Mouse (Mus musculus): ENCODE measurements around the gene Glt6d1. TPM values are rescaled to one million over a fixed set of nuclear protein-coding genes. Genes with fewer than 3 reads are reported as not detected.

Glt6d1 gene
- total RNA-seq, 2 experiments from 2014 or later: not detected

DNA sequence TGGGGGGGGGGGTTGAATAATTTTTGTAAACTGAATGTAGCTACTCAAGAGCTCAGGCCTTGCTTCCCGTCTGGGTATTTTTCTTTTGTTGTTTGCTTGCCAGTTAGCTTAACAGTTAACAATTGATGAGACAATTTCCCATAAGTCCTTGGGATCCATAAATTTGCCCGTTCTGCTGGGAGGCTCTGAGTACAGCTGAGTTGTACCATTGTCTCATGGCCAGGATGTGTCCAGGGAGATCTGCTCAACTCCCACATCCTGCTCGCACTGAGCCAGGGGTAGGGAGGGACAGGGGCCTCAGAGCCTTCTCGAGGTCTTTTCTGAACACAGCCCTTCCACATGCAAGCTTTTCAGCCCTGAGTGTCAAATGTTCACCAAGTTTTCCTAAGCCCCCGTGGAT is 17.6 kb downstream of the Glt6d1 start:
- DNase-seq (ENCODE audit: low spot score in 2 of 2): peak in 1 of 2 experiments; percentile 1

DNA sequence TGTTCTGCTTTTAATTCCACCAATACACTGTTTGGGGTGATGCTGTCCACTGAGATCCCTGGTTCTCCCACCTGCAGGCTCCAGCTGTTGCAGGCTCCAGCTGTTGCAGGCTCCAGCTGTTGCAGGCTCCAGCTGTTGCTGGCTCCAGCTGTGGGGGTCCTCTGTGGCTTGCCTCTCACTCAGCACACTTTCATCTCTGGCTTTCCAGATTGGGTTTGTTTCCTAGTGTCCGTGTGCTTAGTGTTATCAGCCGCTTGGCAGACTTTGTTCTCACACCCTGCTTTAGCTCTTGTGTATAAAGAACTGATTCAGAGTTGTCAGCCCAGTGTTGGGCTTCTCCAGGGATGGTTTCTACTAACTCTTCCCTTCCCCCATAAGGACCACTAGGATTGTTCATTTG is 18.0 kb downstream of the Glt6d1 start:
- DNase-seq (ENCODE audit: low spot score in 2 of 2): no peak

DNA sequence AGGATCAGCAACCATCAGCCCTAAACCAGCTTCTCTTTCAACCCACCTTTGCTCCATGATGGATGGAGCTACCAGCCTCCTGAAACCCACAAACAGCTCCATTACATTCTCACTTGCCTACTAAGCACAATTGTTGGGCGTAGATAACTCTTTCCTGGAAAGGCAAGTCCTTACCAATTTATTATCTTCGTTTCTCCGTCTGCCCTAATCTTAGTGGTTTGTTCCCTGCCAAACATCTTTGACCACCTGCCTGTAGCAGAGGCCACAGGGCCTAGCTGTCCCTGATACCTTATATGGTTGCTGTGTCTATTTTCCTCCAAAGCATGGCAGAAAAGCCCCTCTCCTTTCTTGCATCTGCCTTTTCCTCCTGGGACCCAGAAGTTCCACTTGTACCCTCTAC is 26.6 kb downstream of the Glt6d1 start:
- no peak for DNase-seq (ENCODE audit: low spot score in 2 of 2)

DNA sequence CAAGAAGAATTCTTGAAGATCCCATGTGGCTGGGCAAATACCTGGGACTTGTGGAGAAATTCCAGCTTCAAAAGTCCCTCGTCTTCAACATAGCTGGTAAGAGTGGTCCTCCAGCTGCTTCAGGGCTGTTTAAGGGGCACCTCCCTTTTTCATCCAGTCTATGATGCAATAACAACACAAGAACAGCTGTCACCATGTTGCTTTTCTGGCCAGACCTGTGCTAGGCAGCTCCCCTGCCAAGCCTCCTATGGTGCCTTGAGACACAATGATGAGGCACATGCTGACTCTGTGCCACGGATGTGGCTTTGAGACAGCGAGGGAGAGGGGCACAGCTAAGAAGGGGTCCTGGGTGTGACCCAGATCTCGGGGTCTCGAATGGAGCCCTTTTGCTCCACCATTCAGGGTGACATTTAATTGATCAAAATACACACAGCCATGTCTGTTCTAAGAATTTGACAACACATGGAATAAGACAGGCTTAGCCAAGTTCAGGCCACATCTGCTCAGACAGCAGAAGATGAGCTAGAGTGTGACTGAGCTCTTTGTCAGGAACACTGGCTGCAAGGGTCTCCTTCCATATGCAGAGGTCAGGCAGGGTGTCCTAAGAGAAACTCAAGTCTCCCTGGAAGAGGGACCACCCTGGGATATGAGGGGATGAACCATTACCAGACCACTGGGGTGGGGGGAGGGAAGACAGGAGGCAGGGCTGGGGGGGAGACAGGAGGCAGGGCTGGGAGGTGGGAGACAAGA is 29.9 kb downstream of the Glt6d1 start:
- DNase-seq (ENCODE audit: low spot score in 2 of 2): no peak

DNA sequence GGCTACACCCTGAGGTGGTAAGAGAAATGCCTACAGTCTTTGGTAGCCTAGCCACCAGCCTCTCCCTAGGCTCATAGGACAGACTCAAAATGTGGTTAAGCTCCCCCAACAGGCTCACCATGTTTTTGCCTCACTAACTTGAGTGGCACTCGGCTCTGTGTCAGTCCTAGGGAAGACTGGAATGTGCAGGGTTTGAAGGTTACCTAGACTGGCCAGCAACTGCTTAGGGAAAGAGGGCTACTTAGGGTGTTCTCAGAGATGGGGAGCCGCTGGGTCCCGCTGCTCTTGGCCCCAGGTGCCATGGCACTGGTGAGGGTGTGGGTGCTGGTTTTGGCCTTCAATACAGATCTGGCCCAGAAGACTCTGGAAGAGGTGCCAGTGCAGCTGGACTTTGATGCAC is 33.7 kb downstream of the Glt6d1 start, which contains the start of gene Gm13539:
Gene Gm13539 (plus strand): TSS at position 301 of the 400 bp plus-strand sequence.
- DNase-seq (ENCODE audit: low spot score in 2 of 2): no peak

DNA sequence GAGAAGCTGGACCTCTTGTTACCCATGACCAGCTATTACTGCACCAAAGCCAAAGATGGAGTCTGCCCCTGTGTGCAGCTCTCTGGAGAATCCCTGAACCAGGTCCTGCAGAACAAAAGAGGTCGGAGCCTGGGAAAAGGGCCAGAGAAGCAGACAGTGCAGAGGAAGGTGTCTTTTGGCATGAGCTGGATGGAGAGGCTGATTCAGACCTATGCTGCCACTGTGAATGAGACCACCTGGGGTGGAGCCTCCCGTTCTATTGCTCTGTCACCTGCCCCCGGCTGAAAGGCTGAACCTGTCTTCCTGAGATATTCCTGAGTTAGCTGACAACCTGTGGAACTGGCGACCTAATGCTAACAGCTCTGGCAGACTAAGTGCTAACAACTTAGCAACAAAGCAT is 34.7 kb downstream of the Glt6d1 start:
- no peak for DNase-seq (ENCODE audit: low spot score in 2 of 2)

DNA sequence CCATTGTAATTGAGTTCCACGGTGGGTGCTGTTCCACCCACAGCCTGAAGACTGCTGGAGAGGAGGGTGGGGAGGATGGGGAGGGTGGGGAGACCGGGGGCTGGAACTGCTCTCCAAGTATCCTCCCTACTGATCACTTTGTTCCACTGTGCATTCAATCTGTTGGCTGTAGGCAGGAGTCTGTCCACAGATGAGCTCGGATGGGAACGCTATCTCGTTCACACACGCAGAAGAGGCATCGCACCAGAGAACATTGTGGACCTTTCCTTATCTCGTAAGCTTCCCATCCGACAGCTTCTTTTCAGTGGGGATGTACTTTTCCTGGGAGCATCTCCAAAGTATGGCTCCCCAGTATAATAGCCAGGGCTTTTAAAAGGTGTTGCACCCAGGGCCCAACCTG is 36.6 kb downstream of the Glt6d1 start:
- no peak for DNase-seq (ENCODE audit: low spot score in 2 of 2)

DNA sequence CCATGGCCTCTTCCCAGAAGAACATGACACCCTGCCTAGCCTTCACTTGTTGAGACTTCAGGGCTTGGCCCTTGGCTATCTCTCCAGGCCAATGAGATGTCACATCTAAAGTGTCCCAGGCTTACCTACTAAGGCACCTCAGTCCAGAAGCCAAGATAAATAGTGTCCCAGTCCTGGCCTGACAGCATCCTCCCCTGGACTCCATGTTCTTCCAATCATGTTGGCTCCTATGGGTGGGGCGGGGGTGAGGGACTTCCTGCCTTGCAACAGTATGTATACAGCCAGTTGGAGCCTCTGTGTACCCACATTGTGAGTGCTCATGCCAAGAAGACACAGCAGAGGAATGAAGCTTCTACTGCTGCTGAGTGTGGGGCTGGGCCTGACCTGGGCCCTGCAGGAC is 38.9 kb downstream of the Glt6d1 start, which contains the start of gene Lcn11:
Gene Lcn11 (plus strand): TSS at position 301 of the 400 bp plus-strand sequence.
- no peak for DNase-seq (ENCODE audit: low spot score in 2 of 2)

DNA sequence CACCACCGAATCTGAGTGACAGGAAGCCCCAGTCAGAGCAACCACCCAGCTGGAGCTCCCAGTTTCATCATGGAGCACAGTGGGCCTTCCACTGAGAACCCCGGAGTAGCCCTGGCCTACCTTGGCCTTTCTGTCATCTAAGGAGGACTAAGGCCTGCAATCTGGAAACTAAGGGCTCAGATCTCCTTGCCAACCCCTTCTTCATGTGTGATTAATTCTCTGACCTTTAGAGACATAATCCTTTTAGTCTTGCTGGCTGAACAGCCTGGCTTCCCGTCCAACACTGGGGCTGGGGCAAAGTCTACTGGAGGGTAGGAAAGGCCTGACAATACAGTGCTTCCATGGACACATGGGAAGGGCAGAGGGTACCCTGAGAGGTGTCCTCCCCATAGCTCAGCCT is 39.7 kb downstream of the Glt6d1 start:
- no peak for DNase-seq (ENCODE audit: low spot score in 2 of 2)

DNA sequence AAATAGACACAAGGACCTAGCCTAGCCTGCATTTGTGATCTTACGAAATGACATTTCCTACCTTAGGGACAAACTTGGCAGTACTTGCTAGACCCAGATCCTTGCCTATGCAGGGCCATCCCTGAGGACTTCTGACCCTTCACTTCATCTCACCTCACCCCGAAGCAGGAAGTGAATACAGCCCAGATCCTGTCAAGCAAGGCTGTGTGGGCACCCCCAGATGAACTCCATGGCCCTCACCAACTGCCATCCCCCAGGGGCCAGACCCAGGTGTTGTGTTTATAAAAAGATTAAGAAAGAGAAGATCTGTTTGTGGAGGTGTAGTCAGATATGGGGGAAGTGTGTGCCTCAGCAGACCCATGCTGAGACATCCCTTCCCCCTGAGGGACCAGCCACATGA is 41.0 kb downstream of the Glt6d1 start:
- no peak for DNase-seq (ENCODE audit: low spot score in 2 of 2)

DNA sequence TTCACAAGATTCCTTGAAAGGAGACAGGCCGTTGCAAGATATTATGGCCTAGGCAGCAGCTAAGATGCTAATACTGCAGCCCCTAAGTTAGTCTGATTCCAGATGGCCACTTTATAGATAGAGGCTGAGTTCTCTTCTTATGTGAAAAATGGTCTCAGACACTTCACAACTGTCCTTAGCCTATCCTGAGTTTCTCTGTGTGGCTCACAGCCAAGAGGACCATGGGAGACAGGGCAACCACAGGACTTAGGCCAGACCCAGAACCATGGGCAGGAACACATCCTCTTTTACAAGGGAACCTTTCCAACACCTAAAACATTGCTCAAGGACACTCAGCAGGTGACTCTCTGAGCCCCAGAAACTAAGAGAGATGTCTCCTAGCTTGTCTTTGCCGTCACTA is 42.1 kb downstream of the Glt6d1 start:
- DNase-seq (ENCODE audit: low spot score in 2 of 2): no peak

DNA sequence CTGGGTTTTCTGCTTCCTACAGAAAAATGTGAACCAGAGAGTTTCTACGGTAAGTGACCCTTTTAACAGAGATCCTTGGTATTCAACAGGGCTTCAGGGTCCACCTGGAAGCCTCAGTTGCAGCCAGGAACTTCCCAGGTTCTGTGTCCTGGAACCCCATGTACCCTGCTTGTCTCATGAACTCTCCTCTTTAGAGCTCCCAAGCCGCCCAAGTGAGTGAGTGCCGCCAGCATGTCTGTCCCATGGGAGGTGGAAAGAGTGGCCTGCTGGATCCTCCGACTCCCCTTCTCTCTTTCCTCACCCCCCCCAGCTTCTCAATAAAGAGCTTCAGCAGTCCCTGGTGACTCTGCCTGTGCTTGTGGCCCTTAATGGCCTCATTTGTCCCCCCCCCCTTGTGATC is 47.9 kb downstream of the Glt6d1 start:
- no peak for DNase-seq (ENCODE audit: low spot score in 2 of 2)

DNA sequence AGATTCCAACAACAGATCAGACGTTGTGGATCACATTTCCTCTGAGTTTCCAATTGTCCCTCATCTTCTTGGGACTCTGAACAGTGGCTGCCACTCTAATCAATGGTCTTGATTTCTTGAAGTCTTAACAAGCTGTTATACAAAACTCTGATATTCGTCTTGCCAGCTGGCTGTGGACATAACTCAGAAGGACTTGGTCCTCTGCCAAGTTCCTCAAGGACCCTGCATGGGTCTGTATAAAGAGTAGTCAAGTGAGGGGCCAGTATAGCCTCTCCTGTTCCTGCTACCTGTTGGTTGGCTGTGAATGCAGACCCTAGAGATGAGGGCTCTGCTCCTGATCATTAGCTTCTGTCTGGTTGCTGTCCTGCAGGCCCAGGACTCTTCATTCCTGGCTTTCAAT is 50.4 kb downstream of the Glt6d1 start, which contains the start of gene Lcn3:
Gene Lcn3 (plus strand): TSS at position 301 of the 400 bp plus-strand sequence.
- no peak for DNase-seq (ENCODE audit: low spot score in 2 of 2)

DNA sequence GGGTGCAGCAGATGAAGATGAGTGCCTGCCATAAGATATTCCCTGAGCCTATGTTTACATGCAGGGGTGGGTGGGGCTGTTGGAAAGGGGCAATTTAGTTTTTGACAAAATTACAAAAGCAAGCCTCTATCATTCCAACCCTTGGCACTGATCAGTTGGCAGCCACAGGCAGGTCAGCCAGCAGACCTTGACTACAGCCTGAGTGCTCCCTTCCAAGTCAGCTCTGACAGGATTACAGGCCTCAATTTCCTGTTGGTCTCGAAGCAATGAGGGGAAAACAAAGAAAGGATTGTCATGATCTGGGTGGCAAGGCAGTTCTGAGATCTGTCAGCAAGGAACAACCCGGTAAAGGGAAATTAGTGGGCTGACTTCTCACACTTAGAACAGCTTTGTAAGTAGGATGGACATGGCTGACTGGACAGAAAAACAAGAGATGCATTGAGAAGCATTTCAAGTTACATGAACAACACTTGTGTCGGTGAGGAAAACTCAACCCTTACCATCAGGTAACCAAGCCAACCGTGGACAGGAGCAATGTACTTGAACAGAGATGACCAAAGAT is 57.5 kb downstream of the Glt6d1 start:
- DNase-seq (ENCODE audit: low spot score in 2 of 2): no peak

DNA sequence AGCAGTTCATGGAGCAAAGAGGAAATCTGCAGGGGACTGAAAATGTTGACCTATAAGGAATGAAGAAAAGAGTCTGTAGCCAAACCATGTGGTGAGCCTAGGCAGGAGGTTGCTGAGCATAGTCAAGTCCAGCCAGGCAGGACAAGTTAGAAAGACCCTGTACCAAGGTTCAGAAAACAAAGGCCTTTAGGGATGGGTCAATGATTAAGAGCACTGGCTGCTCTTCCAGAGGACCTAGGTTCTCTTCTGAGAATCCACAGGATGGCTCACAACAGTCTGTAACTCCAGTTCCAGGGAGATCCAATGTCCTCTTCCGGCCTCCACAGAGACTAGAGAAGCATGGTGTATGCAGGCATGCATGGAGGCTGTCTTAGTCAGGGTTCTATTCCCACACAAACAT is 61.4 kb downstream of the Glt6d1 start:
- no peak for DNase-seq (ENCODE audit: low spot score in 2 of 2)

Other genes with a start within 250 kb of the Glt6d1 start
- gene Mamdc4, start 241.0 kb downstream of the Glt6d1 start, total RNA-seq (2021): 1 to 10 TPM; 4.1 to 7.1 TPM
- 10 to 100 TPM; 74.7 to 80.0 TPM for gene Phpt1, start 240.6 kb downstream of the Glt6d1 start, total RNA-seq (2021)
- gene Ajm1, start 234.1 kb downstream of the Glt6d1 start, total RNA-seq (2021): 1 to 10 TPM; 4.6 to 5.3 TPM
- 100 to 1,000 TPM; 117 to 128 TPM for gene Rabl6, start 207.3 kb downstream of the Glt6d1 start, total RNA-seq (2021)
- gene Ccdc183, start 198.2 kb downstream of the Glt6d1 start, total RNA-seq (2021): under 1 TPM in 1 of 2 experiments, not detected in 1; 0.11 TPM
- 10 to 100 TPM; 37.1 to 39.5 TPM for gene Tmem141, start 193.8 kb downstream of the Glt6d1 start, total RNA-seq (2021)
- 10 to 100 TPM; 10.2 to 14.4 TPM for gene Fcna, start 187.8 kb downstream of the Glt6d1 start, total RNA-seq (2021)
- gene Lcn8, start 162.7 kb downstream of the Glt6d1 start, total RNA-seq (2021): under 1 TPM in 1 of 2 experiments, not detected in 1; 0.68 TPM
- gene Lcn5, start 157.9 kb downstream of the Glt6d1 start, total RNA-seq (2021): not detected
- gene Lcn6, start 139.1 kb downstream of the Glt6d1 start, total RNA-seq (2021): not detected
- gene Lcn10, start 133.1 kb downstream of the Glt6d1 start, total RNA-seq (2021): not detected
- 1 to 10 TPM; 6.6 to 6.9 TPM for gene Obp2a, start 115.8 kb downstream of the Glt6d1 start, total RNA-seq (2021)
- 10 to 100 TPM; 74.3 to 75.0 TPM for gene Bmyc, start 109.1 kb downstream of the Glt6d1 start, total RNA-seq (2021)
- not detected for gene Obp2b, start 78.8 kb downstream of the Glt6d1 start, total RNA-seq (2021)
- not detected for gene Lcn3, start 50.3 kb downstream of the Glt6d1 start, total RNA-seq (2021)
- gene Lcn11, start 38.8 kb downstream of the Glt6d1 start, total RNA-seq (2021): not detected
- gene Gm13539, start 33.6 kb downstream of the Glt6d1 start, total RNA-seq (2021): not detected
- gene Lcn9, start 7.3 kb upstream of the Glt6d1 start, total RNA-seq (2021): not detected
- not detected for gene Sohlh1, start 31.4 kb upstream of the Glt6d1 start, total RNA-seq (2021)
- gene Kcnt1, start 47.9 kb upstream of the Glt6d1 start, total RNA-seq (2021): 10 to 100 TPM; 12.2 to 12.9 TPM
- gene Camsap1, start 167.4 kb upstream of the Glt6d1 start, total RNA-seq (2021): 10 to 100 TPM; 41.3 to 44.8 TPM
- gene Ubac1, start 205.9 kb upstream of the Glt6d1 start, total RNA-seq (2021): 10 to 100 TPM; 51.2 to 54.4 TPM